Mouse (Mus musculus) G1E (cell line): ENCODE measurements around the gene Tex33. TPM values are rescaled to one million over a fixed set of nuclear protein-coding genes. Genes with fewer than 3 reads are reported as not detected.

Experiments
- ATAC-seq: 2 replicates; pipeline ENCODE4 v1.8.0; 2016; ENCODE audit warnings: mild to moderate bottlenecking; ENCODE audit not compliant: insufficient number of reproducible peaks, poor library complexity, low FRiP score, severe bottlenecking; ENCODE audit errors: extremely low read depth
- DNase-seq: peaks from one replicate; pipeline ENCODE4 v3.0.0; 2012; ENCODE audit warnings: low spot score
- H3K27me3 ChIP-seq: 2 replicates; pipeline ENCODE4 v1.6.1; 2012; ENCODE audit warnings: mild to moderate bottlenecking, low read length, inconsistent platforms; ENCODE audit not compliant: insufficient read depth
- H3K36me3 ChIP-seq: replicated peaks from 2 replicates; pipeline ENCODE3; 2012; ENCODE audit warnings: mild to moderate bottlenecking, inconsistent platforms
- H3K4me1 ChIP-seq: 2 replicates; pipeline ENCODE4 v1.6.1; 2012; ENCODE audit warnings: low read depth, low read length, inconsistent platforms, mixed read lengths; ENCODE audit not compliant: insufficient read depth
- H3K4me3 ChIP-seq: 2 replicates; pipeline ENCODE4 v1.5.1; 2012; ENCODE audit warnings: low read depth, mild to moderate bottlenecking, inconsistent platforms, low read length, moderate library complexity, mixed read lengths
- H3K9me3 ChIP-seq: replicated peaks from 2 replicates; pipeline ENCODE4 v1.6.1; 2012; ENCODE audit warnings: inconsistent platforms
- CTCF ChIP-seq: IDR thresholded peaks from 2 replicates; pipeline ENCODE4 v1.5.1; 2012; ENCODE audit warnings: low read depth, low read length, inconsistent platforms, mixed read lengths
- GATA1 ChIP-seq: IDR thresholded peaks from 2 replicates; pipeline ENCODE4 v1.6.1; 2012; ENCODE audit warnings: borderline replicate concordance, low read length, inconsistent platforms, mixed read lengths
- GATA2 ChIP-seq: IDR thresholded peaks from 2 replicates; pipeline ENCODE4 v1.6.1; 2012; ENCODE audit warnings: low read depth, low read length, inconsistent platforms, borderline replicate concordance
- POLR2AphosphoS5 ChIP-seq: IDR thresholded peaks from 2 replicates; pipeline ENCODE4 v1.6.1; 2012; ENCODE audit warnings: low read depth, low read length, inconsistent platforms; ENCODE audit not compliant: insufficient replicate concordance
- TAL1 ChIP-seq: conservative IDR thresholded peaks from 2 replicates; pipeline ENCODE4 v1.6.1; 2012; ENCODE audit warnings: low read depth, low read length, inconsistent platforms, mixed read lengths
- polyA plus RNA-seq: library from polyadenylated mRNA; stranded (reverse); fragments of >175 nt; gene quantifications from 2 replicates; pipeline ENCODE4 v1.2.3, GENCODE M21; 2012
- total RNA-seq, 2 experiments: library from RNA; stranded (forward) in 1 of 2; stranded (reverse) in 1 of 2; fragments of 200-1000 nt in 1 of 2; fragments of >200 nt in 1 of 2; fragmentation: Nextera tagmentation in 1 of 2; gene quantifications; 2 replicates each; pipeline ENCODE4 v1.2.3; 2014 to 2017

Tex33 gene
- total and polyA plus RNA-seq, 3 experiments, result 0.49 TPM; not detected in 2

- H3K4me1 ChIP-seq, result peaks cover 10% of the 10 kb centered on the region
- ATAC-seq, result no peak
- peaks cover 2% of the 10 kb centered on the region; the same call in 1 of the 2 replicates for H3K9me3 ChIP-seq
- TF ChIP-seq CTCF (no peak), GATA1 (no peak), GATA2 (no peak), TAL1 (no peak), POLR2AphosphoS5 (no peak)
- H3K36me3 ChIP-seq, result no peaks in the 10 kb centered on the region
- no peak overlapping the region for H3K4me3 ChIP-seq
- DNase-seq, result no peak
- peaks cover 50% of the 10 kb centered on the region for H3K27me3 ChIP-seq
Observed at GRCm38 (mm10) chr15:78369641-78370040, 26.1 kb downstream of the Tex33 start.

GRCm38 (mm10) chr15:78368926-78369346 is 26.8 kb downstream of the Tex33 start:
- peaks cover 10% of the 10 kb centered on the region for H3K4me1 ChIP-seq
- no peak for ATAC-seq
- TF ChIP-seq CTCF (peak; percentile 62; the same call in 1 of the 2 replicates), TAL1 (no peak), GATA2 (no peak), GATA1 (no peak), POLR2AphosphoS5 (no peak)
- H3K4me3 ChIP-seq, result no peak overlapping the region
- peaks cover 2% of the 10 kb centered on the region; the same call in 1 of the 2 replicates for H3K9me3 ChIP-seq
- DNase-seq, result peak; percentile 29
- H3K36me3 ChIP-seq, result no peaks in the 10 kb centered on the region
- H3K27me3 ChIP-seq, result peaks cover 48% of the 10 kb centered on the region

- peaks cover 52% of the 10 kb centered on the region for H3K27me3 ChIP-seq
- no peak for DNase-seq
- no peak for ATAC-seq
Observed at GRCm38 (mm10) chr15:78367811-78368210, 27.9 kb downstream of the Tex33 start.

GRCm38 (mm10) chr15:78366875-78367274 is 28.8 kb downstream of the Tex33 start:
- Histone ChIP-seq H3K4me1 (peaks cover 14% of the 10 kb centered on the region), H3K4me3 (no peak overlapping the region), H3K27me3 (peaks cover 53% of the 10 kb centered on the region), H3K9me3 (peaks cover 2% of the 10 kb centered on the region; the same call in 1 of the 2 replicates), H3K36me3 (no peaks in the 10 kb centered on the region)
- ATAC-seq (no peak), DNase-seq (no peak)
- no peak for TF ChIP-seq POLR2AphosphoS5
- no peak for TF ChIP-seq GATA1
- no peak for TF ChIP-seq TAL1
- no peak for TF ChIP-seq GATA2
- no peak for TF ChIP-seq CTCF

More at GRCm38 (mm10) chr15:78367811-78368210, 27.9 kb downstream of the Tex33 start:
- Histone ChIP-seq H3K9me3 (peaks cover 2% of the 10 kb centered on the region; the same call in 1 of the 2 replicates), H3K4me3 (no peak overlapping the region), H3K4me1 (peaks cover 14% of the 10 kb centered on the region), H3K36me3 (no peaks in the 10 kb centered on the region)
- TF ChIP-seq CTCF (no peak), GATA1 (no peak), POLR2AphosphoS5 (no peak), GATA2 (no peak), TAL1 (no peak)

GRCm38 (mm10) chr15:78365916-78366315 is 29.8 kb downstream of the Tex33 start:
- no peak for TF ChIP-seq TAL1
- no peak for TF ChIP-seq CTCF
- no peak for TF ChIP-seq GATA1
- no peak for TF ChIP-seq POLR2AphosphoS5
- TF ChIP-seq GATA2, result no peak
- Histone ChIP-seq H3K9me3 (peaks cover 2% of the 10 kb centered on the region; the same call in 1 of the 2 replicates), H3K36me3 (no peaks in the 10 kb centered on the region), H3K4me1 (peaks cover 14% of the 10 kb centered on the region), H3K27me3 (peaks cover 51% of the 10 kb centered on the region), H3K4me3 (no peak overlapping the region)
- ATAC-seq, result no peak
- DNase-seq, result no peak

- DNase-seq (no peak), ATAC-seq (no peak)
- no peak overlapping the region for H3K4me3 ChIP-seq
- TF ChIP-seq TAL1 (no peak), GATA2 (no peak), POLR2AphosphoS5 (no peak), GATA1 (no peak), CTCF (no peak)
- no peaks in the 10 kb centered on the region for H3K9me3 ChIP-seq
- H3K36me3 ChIP-seq, result no peaks in the 10 kb centered on the region
- H3K27me3 ChIP-seq, result peaks cover 59% of the 10 kb centered on the region
- no peaks in the 10 kb centered on the region for H3K4me1 ChIP-seq
Observed at GRCm38 (mm10) chr15:78355548-78355947, 40.2 kb downstream of the Tex33 start.

- TF ChIP-seq GATA2 (no peak), GATA1 (no peak), POLR2AphosphoS5 (no peak), TAL1 (no peak), CTCF (no peak)
- Histone ChIP-seq H3K27me3 (peaks cover 57% of the 10 kb centered on the region), H3K4me1 (peaks cover 2% of the 10 kb centered on the region), H3K9me3 (no peaks in the 10 kb centered on the region), H3K36me3 (peaks cover 3% of the 10 kb centered on the region), H3K4me3 (no peak overlapping the region)
- ATAC-seq, result no peak
- DNase-seq, result no peak
Observed at GRCm38 (mm10) chr15:78354958-78355357, 40.8 kb downstream of the Tex33 start.
